Mouse (Mus musculus) heart, embryonic 11.5 days (tissue): Measurements from ENCODE around the gene Nup98. TPM values are rescaled to one million over a fixed set of nuclear protein-coding genes. Genes with fewer than 3 reads are reported as not detected.

Experiments used
- ATAC-seq: fragments of 200-750 bp; cut with Nextera tagmentation; replicated peaks from 2 replicates; pipeline ENCODE4 v1.8.0; 2017; ENCODE audit warnings: moderate library complexity; ENCODE audit not compliant: insufficient number of reproducible peaks, low FRiP score, low TSS enrichment
- H3K27ac ChIP-seq: fragments of 300-500 bp; sonication (generic); 2 replicates; pipeline ENCODE4 v1.5.1; 2014; ENCODE audit warnings: mild to moderate bottlenecking, low read depth, low read length
- H3K27me3 ChIP-seq: fragments of 300-500 bp; sonication (generic); 2 replicates; pipeline ENCODE4 v1.6.1; 2014; ENCODE audit warnings: mild to moderate bottlenecking, low read length, mixed read lengths; ENCODE audit not compliant: control insufficient read depth, insufficient read depth
- H3K36me3 ChIP-seq: fragments of 300-500 bp; sonication (generic); 2 replicates; pipeline ENCODE4 v1.6.1; 2014; ENCODE audit warnings: mild to moderate bottlenecking, low read length, moderate library complexity, mixed read lengths; ENCODE audit not compliant: control insufficient read depth, insufficient read depth
- H3K4me1 ChIP-seq: fragments of 300-500 bp; sonication (generic); 2 replicates; pipeline ENCODE4 v1.6.1; 2014; ENCODE audit warnings: low read length; ENCODE audit not compliant: control insufficient read depth, insufficient read depth
- H3K4me2 ChIP-seq: fragments of 300-500 bp; sonication (generic); 2 replicates; pipeline ENCODE4 v1.6.1; 2014; ENCODE audit warnings: mild to moderate bottlenecking, moderate library complexity
- H3K4me3 ChIP-seq: fragments of 300-500 bp; sonication (generic); 2 replicates; pipeline ENCODE4 v1.5.1; 2014; ENCODE audit warnings: low read depth, low read length
- H3K9ac ChIP-seq: fragments of 300-500 bp; sonication (generic); 2 replicates; pipeline ENCODE4 v1.6.1; 2014; ENCODE audit warnings: mild to moderate bottlenecking, low read depth, low read length, moderate library complexity
- H3K9me3 ChIP-seq: fragments of 300-500 bp; sonication (generic); replicated peaks from 2 replicates; pipeline ENCODE4 v1.6.1; 2016; ENCODE audit warnings: low read length; ENCODE audit not compliant: control insufficient read depth
- WGBS: fragments of 180-500 bp; shearing (Covaris S2); extraction: QIAGEN DNeasy Blood & Tissue Kit; methylation state at CpG from one replicate; pipeline ENCODE4 v1.1.7; 2014; ENCODE audit not compliant: insufficient replicate concordance; 5-methylcytosine and 5-hydroxymethylcytosine counted together
- polyA plus RNA-seq: library from polyadenylated mRNA; unstranded; fragments of >200 nt; fragmentation: Nextera tagmentation; extraction: Ambion mirVana; gene quantifications from 2 replicates; pipeline ENCODE4 v1.2.1, GENCODE M21; 2014

The Nup98 gene
- 36.1 and 36.5 TPM in 2 replicates for polyA plus RNA-seq

- no peaks in the 10 kb centered on the region for H3K36me3 ChIP-seq
- peak within 1 kb of the TSS; percentile 92 for H3K9ac ChIP-seq
- peak within 1 kb of the TSS; percentile 94 for H3K27ac ChIP-seq
- no peaks in the 10 kb centered on the region for H3K9me3 ChIP-seq
- peak within 1 kb of the TSS; percentile 94 for H3K4me2 ChIP-seq
- H3K4me1 ChIP-seq: peaks cover 7% of the 10 kb centered on the region; the same call in 1 of the 2 replicates
- peak within 1 kb of the TSS; percentile 89 for H3K4me3 ChIP-seq
- peak; percentile 99 for ATAC-seq
- WGBS: under 1% methylated on average over 73 of the region's 87 CpGs
- no peaks in the 10 kb centered on the region for H3K27me3 ChIP-seq
Measured at GRCm38 (mm10) chr7:102209756-102210721, at the start of gene Nup98, which contains the start of gene Pgap2. Gene Nup98 (minus strand): TSS chr7:102210176. Gene Pgap2 (plus strand): TSS chr7:102210208.

DNA sequence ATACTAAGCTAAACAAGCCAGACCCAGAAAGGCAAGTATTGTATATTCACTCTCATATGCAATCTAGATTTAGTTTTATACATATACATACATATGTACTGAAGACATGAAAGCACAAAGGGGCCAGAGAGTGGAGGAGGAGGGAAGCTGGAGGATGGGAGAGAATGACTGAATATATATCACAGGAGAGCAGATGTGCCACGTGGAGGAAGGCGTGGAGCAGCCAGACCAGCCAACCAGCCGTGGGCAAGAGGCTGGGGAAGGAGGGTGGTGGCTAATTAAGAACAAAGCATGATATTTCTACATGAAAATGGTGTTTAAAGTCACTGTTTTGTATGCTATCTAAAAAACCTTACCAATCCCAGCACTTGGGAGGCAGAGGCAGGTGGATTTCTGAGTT, 48.8 kb upstream of the Nup98 start:
- Histone ChIP-seq H3K9me3 (no peaks in the 10 kb centered on the region), H3K9ac (no peak overlapping the region), H3K4me3 (no peak overlapping the region), H3K36me3 (no peaks in the 10 kb centered on the region), H3K27me3 (no peaks in the 10 kb centered on the region), H3K27ac (no peak overlapping the region), H3K4me1 (no peaks in the 10 kb centered on the region), H3K4me2 (no peak overlapping the region)
- WGBS: 74% methylated on average over 3 of the region's 3 CpGs
- ATAC-seq: no peak

- Histone ChIP-seq H3K4me3 (no peak overlapping the region), H3K9me3 (no peaks in the 10 kb centered on the region), H3K4me2 (no peak overlapping the region), H3K27ac (no peak overlapping the region), H3K4me1 (no peaks in the 10 kb centered on the region), H3K36me3 (no peaks in the 10 kb centered on the region), H3K27me3 (no peaks in the 10 kb centered on the region), H3K9ac (no peak overlapping the region)
- no peak for ATAC-seq
- WGBS: 21% methylated on average over 4 of the region's 4 CpGs
Measured at GRCm38 (mm10) chr7:102258189-102258588, 48.2 kb upstream of the Nup98 start.

DNA sequence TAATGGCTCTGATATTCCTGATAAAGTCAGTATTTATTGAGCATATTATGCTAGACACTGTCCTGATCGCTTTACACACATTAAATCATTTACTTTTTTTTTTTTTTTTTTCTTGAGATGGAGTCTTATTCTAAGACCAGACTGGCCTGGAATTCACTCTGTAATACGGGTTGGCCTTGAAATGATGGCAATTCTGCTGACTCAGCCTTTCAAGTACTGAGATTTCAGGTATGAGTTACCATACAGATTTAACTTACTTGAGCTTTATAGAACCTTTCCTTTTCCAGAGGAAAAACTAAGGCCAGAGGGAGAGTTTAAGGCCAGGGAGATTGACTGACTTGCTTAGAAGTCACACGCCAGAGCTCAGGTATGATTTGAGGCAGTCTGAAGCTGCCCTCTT, 46.7 kb upstream of the Nup98 start:
- Histone ChIP-seq H3K4me1 (no peaks in the 10 kb centered on the region), H3K4me2 (no peak overlapping the region), H3K27me3 (no peaks in the 10 kb centered on the region), H3K4me3 (no peak overlapping the region), H3K9me3 (no peaks in the 10 kb centered on the region), H3K36me3 (no peaks in the 10 kb centered on the region), H3K9ac (no peak overlapping the region), H3K27ac (no peak overlapping the region)
- WGBS: 70% methylated on average over 3 of the region's 3 CpGs
- no peak for ATAC-seq

DNA sequence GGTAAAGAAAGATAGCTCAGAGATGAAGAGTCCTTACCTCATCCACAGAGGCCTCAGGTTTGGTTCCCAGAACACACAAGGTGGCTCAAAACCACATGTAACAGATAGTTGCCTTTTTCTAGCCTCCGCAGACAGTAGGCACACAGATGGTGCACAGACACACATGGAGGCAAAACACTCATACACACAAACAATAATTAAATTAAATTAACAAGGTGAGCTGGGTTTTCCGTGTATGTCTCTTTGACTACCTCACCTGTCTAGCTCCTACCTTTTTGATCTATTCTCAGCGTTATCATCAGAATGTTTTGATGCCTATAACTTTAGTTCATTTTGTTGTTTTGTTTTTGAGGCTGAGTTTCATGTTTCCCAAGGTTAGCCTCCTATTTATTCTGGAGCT, 46.0 kb upstream of the Nup98 start, which contains the start of gene Rhog:
TSS of gene Rhog (minus strand) at position 101 of the 400 bp plus-strand sequence.
- Histone ChIP-seq H3K27ac (no peak within 1 kb of the TSS), H3K4me1 (0 out of 2 replicates have a peak, but pooled peaks cover 4% of the 10 kb centered on the region), H3K27me3 (no peaks in the 10 kb centered on the region), H3K9me3 (no peaks in the 10 kb centered on the region), H3K4me2 (no peak within 1 kb of the TSS), H3K9ac (no peak within 1 kb of the TSS), H3K4me3 (no peak within 1 kb of the TSS), H3K36me3 (no peaks in the 10 kb centered on the region)
- ATAC-seq: no peak
- 75% methylated on average over 3 of the region's 3 CpGs for WGBS

DNA sequence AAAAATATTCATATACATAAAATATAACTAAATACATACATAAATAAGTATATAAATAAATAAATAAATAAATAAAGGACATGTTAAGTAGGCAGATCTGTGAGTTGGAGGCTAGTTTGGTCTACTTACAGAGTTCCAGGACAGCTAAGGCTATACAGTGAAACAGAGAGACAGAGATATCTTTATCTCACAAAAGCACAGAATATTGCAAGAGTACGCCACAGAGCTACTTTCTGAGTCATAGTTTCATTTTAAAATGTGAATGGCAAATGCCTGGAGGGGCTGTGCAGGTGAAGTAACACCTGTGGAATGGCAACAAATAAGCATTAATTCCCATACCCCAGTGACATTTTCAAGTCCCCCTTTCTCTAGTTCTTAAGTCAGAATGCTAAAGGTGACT, 43.7 kb upstream of the Nup98 start:
- no peak overlapping the region for H3K27ac ChIP-seq
- no peaks in the 10 kb centered on the region for H3K36me3 ChIP-seq
- H3K4me3 ChIP-seq: no peak overlapping the region
- H3K27me3 ChIP-seq: no peaks in the 10 kb centered on the region
- WGBS: 74% methylated on average over 1 of the region's 1 CpGs
- no peak overlapping the region for H3K4me2 ChIP-seq
- H3K4me1 ChIP-seq: peaks cover 8% of the 10 kb centered on the region
- H3K9me3 ChIP-seq: no peaks in the 10 kb centered on the region
- H3K9ac ChIP-seq: no peak overlapping the region
- no peak for ATAC-seq

- H3K4me1 ChIP-seq: peaks cover 37% of the 10 kb centered on the region
- peak; percentile 80 for ATAC-seq
- peak overlapping the region; percentile 97 for H3K27ac ChIP-seq
- no peaks in the 10 kb centered on the region for H3K9me3 ChIP-seq
- H3K27me3 ChIP-seq: no peaks in the 10 kb centered on the region
- H3K9ac ChIP-seq: peak overlapping the region; percentile 85
- no peaks in the 10 kb centered on the region for H3K36me3 ChIP-seq
- WGBS: under 1% methylated on average over 33 of the region's 33 CpGs
- H3K4me2 ChIP-seq: peak overlapping the region; percentile 74
- peak overlapping the region; percentile 93 for H3K4me3 ChIP-seq
Measured at GRCm38 (mm10) chr7:102250631-102251214, 40.7 kb upstream of the Nup98 start.

- peak; percentile 88 for ATAC-seq
- under 1% methylated on average over 31 of the region's 49 CpGs for WGBS
- Histone ChIP-seq H3K27me3 (no peaks in the 10 kb centered on the region), H3K4me2 (peak overlapping the region; percentile 74), H3K36me3 (no peaks in the 10 kb centered on the region), H3K4me3 (peak overlapping the region; percentile 93), H3K9ac (peak overlapping the region; percentile 85), H3K27ac (peak overlapping the region; percentile 97), H3K9me3 (no peaks in the 10 kb centered on the region), H3K4me1 (peaks cover 43% of the 10 kb centered on the region)
Measured at GRCm38 (mm10) chr7:102249896-102250630, 40.1 kb upstream of the Nup98 start.
